Comparison of ENCODE assay signal across 13 mouse cellular contexts in genomic region chr4:104415482-104415881, GRCm38 (mm10).
"Had no signal": no experiment of that assay in that cellular context is flagged by ENCODE, and none has a peak within 500 bp of the region (broad histone marks: within the 10 kb centered on the region; RNA-seq: fewer than 3 reads in every experiment).

No protein-coding gene starts in this region.

- H3K9me3 ChIP-seq: limb, embryonic 12.5 days; midbrain, embryonic 13.5 days; stomach, embryonic 15.5 days had no signal

- H3K36me3 ChIP-seq: limb, embryonic 12.5 days; midbrain, embryonic 13.5 days; stomach, embryonic 15.5 days had no signal

- H3K27me3 ChIP-seq: limb, embryonic 12.5 days; midbrain, embryonic 13.5 days; stomach, embryonic 15.5 days had no signal

- ATAC-seq: lung, postnatal 0 days; midbrain, embryonic 13.5 days had no signal

- H3K4me1 ChIP-seq: stomach, embryonic 15.5 days had no signal

- H3K4me2 ChIP-seq: limb, embryonic 12.5 days; midbrain, embryonic 13.5 days; stomach, embryonic 15.5 days had no signal

- H3K9ac ChIP-seq: limb, embryonic 12.5 days; liver, embryonic 14.5 days; midbrain, embryonic 13.5 days; stomach, embryonic 15.5 days had no signal

- H3K27ac ChIP-seq: left cerebral cortex, adult 2 months; limb, embryonic 12.5 days; liver, embryonic 14.5 days; midbrain, embryonic 13.5 days; stomach, embryonic 15.5 days had no signal

- DNase-seq: kidney, postnatal 14 days; liver; lung, adult 2 months; lung, postnatal 36 days; right cerebral cortex, postnatal 4 days; thymus, adult 2 months; thymus, postnatal 25 days had no signal

- H3K4me3 ChIP-seq: left cerebral cortex, adult 2 months; limb, embryonic 12.5 days; midbrain, embryonic 13.5 days; stomach, embryonic 15.5 days had no signal
